In genomic region chr7:4836351-4836792, GRCm38 (mm10) we compare ENCODE assay signal across 9 mouse cellular contexts. TPM values are rescaled to one million over a fixed set of nuclear protein-coding genes. Genes with fewer than 3 reads are reported as not detected.
DNase-seq lines count a peak whose midpoint lies in the region; ATAC-seq and TF ChIP-seq lines count a peak whose summit lies in the region.
"Had no signal": no experiment of that assay in that cellular context is flagged by ENCODE, and none has a peak within 500 bp of the region (broad histone marks: within the 10 kb centered on the region; RNA-seq: fewer than 3 reads in every experiment).

No protein-coding gene starts in this region.

- no peaks in the 10 kb centered on the region for H3K4me1 ChIP-seq in embryonic facial prominence, embryonic 11.5 days (ENCODE audit: control insufficient read depth, insufficient read depth, low read length)
- peaks cover 5% of the 10 kb centered on the region; the same call in 1 of the 2 replicates for H3K4me1 ChIP-seq in heart, postnatal 0 days (ENCODE audit: control insufficient read depth, insufficient read depth)

- TF ChIP-seq CTCF in heart, postnatal 0 days (IDR thresholded peaks at IDR 0.05; ENCODE audit: low read depth): peak; percentile 33; the same call in 1 of the 2 replicates

- no peaks in the 10 kb centered on the region for H3K9me3 ChIP-seq in embryonic facial prominence, embryonic 11.5 days (replicated peaks; ENCODE audit: control insufficient read depth, low read length)
- H3K9me3 ChIP-seq in heart, postnatal 0 days (replicated peaks; ENCODE audit: control insufficient read depth, low read length): no peaks in the 10 kb centered on the region

- DNase-seq in CD4-positive helper T cell, adult 2 months (ENCODE audit: low read depth, low spot score): peak; percentile 82
- DNase-seq in adrenal gland, adult 2 months: peak; percentile 83
- DNase-seq in embryonic facial prominence, embryonic 11.5 days (ENCODE audit: low spot score): peak; percentile 59
- DNase-seq in heart, postnatal 0 days (ENCODE audit: low spot score): peak; percentile 29
- peak; percentile 85 for DNase-seq in kidney, postnatal 14 days
- DNase-seq in lung, postnatal 14 days: peak; percentile 66
- DNase-seq in retina, embryonic 14.5 days (ENCODE audit: low spot score): peak; percentile 79
- peak; percentile 60 to 67 for DNase-seq in thymus, postnatal 36 days

- H3K27me3 ChIP-seq in embryonic facial prominence, embryonic 11.5 days (ENCODE audit: control insufficient read depth, insufficient read depth, low read length): peaks cover 25% of the 10 kb centered on the region
- H3K27me3 ChIP-seq in heart, postnatal 0 days (ENCODE audit: control insufficient read depth, insufficient read depth, low read length): peaks cover 69% of the 10 kb centered on the region

- no peak for TF ChIP-seq EP300 in heart, postnatal 0 days (IDR thresholded peaks at IDR 0.05; ENCODE audit: low read depth)

- H3K4me3 ChIP-seq in embryonic facial prominence, embryonic 11.5 days (ENCODE audit: low read depth, low read length): peak overlapping the region; percentile 41
- peak overlapping the region; percentile 45 for H3K4me3 ChIP-seq in heart, postnatal 0 days (ENCODE audit: low read depth, low read length)
- H3K4me3 ChIP-seq: myocyte had no signal

- no peaks in the 10 kb centered on the region for H3K36me3 ChIP-seq in embryonic facial prominence, embryonic 11.5 days (replicated peaks; ENCODE audit: control insufficient read depth, insufficient read depth, low read depth, low read length)
- no peaks in the 10 kb centered on the region for H3K36me3 ChIP-seq in heart, postnatal 0 days (replicated peaks; ENCODE audit: control insufficient read depth, insufficient read depth, low read length)

- peak; percentile 62 for ATAC-seq in embryonic facial prominence, embryonic 11.5 days (replicated peaks; ENCODE audit: insufficient number of reproducible peaks, low FRiP score, low TSS enrichment, low read depth)
- peak; percentile 87 for ATAC-seq in heart, postnatal 0 days (ENCODE audit: insufficient read depth, low read depth)

- H3K27ac ChIP-seq in embryonic facial prominence, embryonic 11.5 days (replicated peaks; ENCODE audit: low read depth, low read length): no peak overlapping the region
- no peak overlapping the region for H3K27ac ChIP-seq in heart, postnatal 0 days (ENCODE audit: low read depth)

- under 1% methylated on average over 51 of the region's 51 CpGs for WGBS in embryonic facial prominence, embryonic 11.5 days
- 0% methylated on average over 50 of the region's 51 CpGs for WGBS in heart, postnatal 0 days

- H3K4me2 ChIP-seq in embryonic facial prominence, embryonic 11.5 days (ENCODE audit: low read depth, low read length): peak overlapping the region; percentile 87
- H3K4me2 ChIP-seq in heart, postnatal 0 days (ENCODE audit: low read depth, low read length): peak overlapping the region; percentile 77

- peak overlapping the region; percentile 56; the same call in 1 of the 2 replicates for H3K9ac ChIP-seq in embryonic facial prominence, embryonic 11.5 days (replicated peaks; ENCODE audit: low read length)
- H3K9ac ChIP-seq in heart, postnatal 0 days (replicated peaks; ENCODE audit: low read depth, low read length): no peak overlapping the region

RNA-seq across cellular contexts. Expression of gene Shisa7, which starts 8.1 kb away (rescaled TPM):
- 1 to 10 TPM; 1.9 TPM for total RNA-seq in adrenal gland, adult 2 months (2021)
- 2.9 and 4.0 TPM in 2 replicates for polyA plus RNA-seq in adrenal gland, adult 2 months (2012; rRNA removed)
- 0.72 TPM in 2 replicates for polyA plus RNA-seq in embryonic facial prominence, embryonic 11.5 days (2014; fragmentation: Nextera tagmentation; extraction: Ambion mirVana)
- total RNA-seq in heart, postnatal 0 days (2014; rRNA removed; ENCODE audit: low replicate concordance): 0.23 TPM in 1 of 2 replicates, not detected in the other
- polyA plus RNA-seq in heart, postnatal 0 days (2015; fragmentation: Nextera tagmentation; extraction: Ambion mirVana): not detected in 2 replicates
- polyA plus RNA-seq: myocyte had no signal

RNA-seq across cellular contexts. Expression of gene Ube2s, which starts 24.0 kb away (rescaled TPM):
- 100 to 1,000 TPM in 1 of 2 experiments, 10 to 100 TPM in 1; 98.1 to 140 TPM for total RNA-seq in adrenal gland, adult 2 months (2021)
- polyA plus RNA-seq in adrenal gland, adult 2 months (2012; rRNA removed): 148 and 156 TPM in 2 replicates
- 453 and 487 TPM in 2 replicates for polyA plus RNA-seq in embryonic facial prominence, embryonic 11.5 days (2014; fragmentation: Nextera tagmentation; extraction: Ambion mirVana)
- total RNA-seq in heart, postnatal 0 days (2014; rRNA removed; ENCODE audit: low replicate concordance): 440 and 486 TPM in 2 replicates
- 156 and 174 TPM in 2 replicates for polyA plus RNA-seq in heart, postnatal 0 days (2015; fragmentation: Nextera tagmentation; extraction: Ambion mirVana)

RNA-seq across cellular contexts. Expression of gene Isoc2b, which starts 33.7 kb away (rescaled TPM):
- 10 to 100 TPM; 10.9 to 23.8 TPM for total RNA-seq in adrenal gland, adult 2 months (2021)
- 75.4 and 78.2 TPM in 2 replicates for polyA plus RNA-seq in adrenal gland, adult 2 months (2012; rRNA removed)
- 2.4 and 2.9 TPM in 2 replicates for polyA plus RNA-seq in embryonic facial prominence, embryonic 11.5 days (2014; fragmentation: Nextera tagmentation; extraction: Ambion mirVana)
- 1.4 and 20.0 TPM in 2 replicates for total RNA-seq in heart, postnatal 0 days (2014; rRNA removed; ENCODE audit: low replicate concordance)
- polyA plus RNA-seq in heart, postnatal 0 days (2015; fragmentation: Nextera tagmentation; extraction: Ambion mirVana): 4.5 and 6.5 TPM in 2 replicates

RNA-seq across cellular contexts. Expression of gene Isoc2a, which starts 40.6 kb away (rescaled TPM):
- total RNA-seq in adrenal gland, adult 2 months (2021): 10 to 100 TPM; 35.5 to 43.4 TPM
- polyA plus RNA-seq in adrenal gland, adult 2 months (2012; rRNA removed): 43.5 and 45.6 TPM in 2 replicates
- polyA plus RNA-seq in embryonic facial prominence, embryonic 11.5 days (2014; fragmentation: Nextera tagmentation; extraction: Ambion mirVana): 0.70 and 0.72 TPM in 2 replicates
- total RNA-seq in heart, postnatal 0 days (2014; rRNA removed; ENCODE audit: low replicate concordance): 15.2 and 25.6 TPM in 2 replicates
- polyA plus RNA-seq in heart, postnatal 0 days (2015; fragmentation: Nextera tagmentation; extraction: Ambion mirVana): 1.4 and 1.6 TPM in 2 replicates

RNA-seq across cellular contexts. Expression of gene Rpl28, which starts 43.7 kb away (rescaled TPM):
- total RNA-seq in adrenal gland, adult 2 months (2021): 1,000 to 10,000 TPM in 1 of 2 experiments, 100 to 1,000 TPM in 1; 958 to 1,234 TPM
- 237 and 255 TPM in 2 replicates for polyA plus RNA-seq in adrenal gland, adult 2 months (2012; rRNA removed)
- polyA plus RNA-seq in embryonic facial prominence, embryonic 11.5 days (2014; fragmentation: Nextera tagmentation; extraction: Ambion mirVana): 149 and 169 TPM in 2 replicates
- 141 and 173 TPM in 2 replicates for total RNA-seq in heart, postnatal 0 days (2014; rRNA removed; ENCODE audit: low replicate concordance)
- 259 and 269 TPM in 2 replicates for polyA plus RNA-seq in heart, postnatal 0 days (2015; fragmentation: Nextera tagmentation; extraction: Ambion mirVana)

Comparison
In these comparisons a context has a peak if more than half of its experiments do, and no peak if none do; other contexts are left out.
1. DNase-seq: peak in every context shown above with its lines; median percentile 85 in kidney, postnatal 14 days; 83 in adrenal gland, adult 2 months; 82 in CD4-positive helper T cell, adult 2 months; 79 in retina, embryonic 14.5 days; 66 in lung, postnatal 14 days; 64 in thymus, postnatal 36 days; 59 in embryonic facial prominence, embryonic 11.5 days; 29 in heart, postnatal 0 days.
2. RNA of gene Isoc2b, which starts 33.7 kb away (polyA plus RNA-seq): 75.4 to 78.2 TPM in adrenal gland, adult 2 months; 4.5 to 6.5 TPM in heart, postnatal 0 days and 2.4 to 2.9 TPM in embryonic facial prominence, embryonic 11.5 days; every median in the first group is over 10 times any median in the second.